Mouse (Mus musculus): ENCODE measurements around the gene Myocos. TPM values are rescaled to one million over a fixed set of nuclear protein-coding genes. Genes with fewer than 3 reads are reported as not detected.

Gene Myocos
- 1.2 TPM in 1 of 4 replicates, not detected in the others for total RNA-seq (2023)

GRCm38 (mm10) chr1:162658119-162658518 lies at the start of gene Myocos:
Myocos (minus strand) TSS chr1:162658219.

GRCm38 (mm10) chr1:162639051-162639750 lies 18.8 kb downstream of the Myocos start, which contains the start of gene Myoc:
Myoc (plus strand) TSS chr1:162639155.

Other genes with a start within 250 kb of the Myocos start
- gene Dnm3, start 180.2 kb downstream of the Myocos start, total RNA-seq (2023), result 0.26 to 0.81 TPM (median 0.41 TPM) in 4 replicates
- gene Mettl13, start 109.7 kb downstream of the Myocos start, total RNA-seq (2023), result 10.1 to 17.4 TPM (median 11.2 TPM) in 4 replicates
- 59.1 to 64.5 TPM (median 62.8 TPM) in 4 replicates for gene Vamp4, start 87.7 kb downstream of the Myocos start, total RNA-seq (2023)
- not detected in 4 replicates for gene Myoc, start 19.1 kb downstream of the Myocos start, total RNA-seq (2023)
- 375 to 397 TPM (median 383 TPM) in 4 replicates for gene Prrc2c, start 82.3 kb upstream of the Myocos start, total RNA-seq (2023)
- gene Fmo4, start 155.8 kb upstream of the Myocos start, total RNA-seq (2023), result not detected in 4 replicates
- not detected in 4 replicates for gene Fmo1, start 208.4 kb upstream of the Myocos start, total RNA-seq (2023)
- not detected in 4 replicates for gene Fmo2, start 240.5 kb upstream of the Myocos start, total RNA-seq (2023)

Data from B cell, adult 62 days (primary cell).